Mouse (Mus musculus) embryonic facial prominence, embryonic 11.5 days (tissue): ENCODE data around the gene Hexim1. TPM values are rescaled to one million over a fixed set of nuclear protein-coding genes. Genes with fewer than 3 reads are reported as not detected.
A peak's percentile ranks its signal among the peaks of the same experiment; 100 is the strongest.

Experiments
- ATAC-seq: fragments of 200-750 bp; cut with Nextera tagmentation; replicated peaks from 2 replicates; pipeline ENCODE4 v1.8.0; 2017; ENCODE audit warnings: low read depth; ENCODE audit not compliant: insufficient number of reproducible peaks, low FRiP score, low TSS enrichment
- DNase-seq: peaks from one replicate; pipeline ENCODE4 v3.0.0-alpha.2; 2015; ENCODE audit warnings: low spot score
- H3K27ac ChIP-seq: fragments of 300-500 bp; sonication (generic); replicated peaks from 2 replicates; pipeline ENCODE4 v1.5.1; 2014; ENCODE audit warnings: mild to moderate bottlenecking, low read depth, low read length, control low read depth
- H3K27me3 ChIP-seq: fragments of 300-500 bp; sonication (generic); 2 replicates; pipeline ENCODE4 v1.6.1; 2014; ENCODE audit warnings: mild to moderate bottlenecking, low read length, moderate library complexity, mixed read lengths; ENCODE audit not compliant: control insufficient read depth, insufficient read depth
- H3K36me3 ChIP-seq: fragments of 300-500 bp; sonication (generic); replicated peaks from 2 replicates; pipeline ENCODE4 v1.6.1; 2014; ENCODE audit warnings: low read depth, mild to moderate bottlenecking, low read length, moderate library complexity, mixed read lengths; ENCODE audit not compliant: control insufficient read depth, insufficient read depth
- H3K4me1 ChIP-seq: fragments of 300-500 bp; sonication (generic); 2 replicates; pipeline ENCODE4 v1.6.1; 2014; ENCODE audit warnings: low read length, mixed read lengths; ENCODE audit not compliant: control insufficient read depth, insufficient read depth
- H3K4me2 ChIP-seq: fragments of 300-500 bp; sonication (generic); 2 replicates; pipeline ENCODE4 v1.6.1; 2014; ENCODE audit warnings: low read depth, mild to moderate bottlenecking, control low read depth, low read length, moderate library complexity
- H3K4me3 ChIP-seq: fragments of 300-500 bp; sonication (generic); 2 replicates; pipeline ENCODE4 v1.5.1; 2014; ENCODE audit warnings: low read depth, low read length, control low read depth
- H3K9ac ChIP-seq: fragments of 300-500 bp; sonication (generic); replicated peaks from 2 replicates; pipeline ENCODE4 v1.6.1; 2014; ENCODE audit warnings: mild to moderate bottlenecking, control low read depth, low read length
- H3K9me3 ChIP-seq: fragments of 300-500 bp; sonication (generic); replicated peaks from 2 replicates; pipeline ENCODE4 v1.6.1; 2016; ENCODE audit warnings: mild to moderate bottlenecking, low read length, inconsistent platforms, mixed read lengths; ENCODE audit not compliant: control insufficient read depth
- WGBS: fragments of 180-500 bp; shearing (Covaris S2); extraction: QIAGEN DNeasy Blood & Tissue Kit; methylation state at CpG from one replicate; pipeline ENCODE4 v1.1.7; 2014; 5-methylcytosine and 5-hydroxymethylcytosine counted together
- polyA plus RNA-seq: library from polyadenylated mRNA; unstranded; fragments of >200 nt; fragmentation: Nextera tagmentation; extraction: Ambion mirVana; gene quantifications from 2 replicates; pipeline ENCODE4 v1.2.1, GENCODE M21; 2014

Hexim1 gene
- polyA plus RNA-seq, 1 experiment from 2014 or later = 5.3 TPM

- 28% methylated on average over 8 of the region's 8 CpGs for WGBS
- peak overlapping the region; percentile 27; the same call in 1 of the 2 replicates for H3K4me2 ChIP-seq
- ATAC-seq = peak; percentile 36; the same call in 1 of the 2 replicates
- H3K9me3 ChIP-seq = no peaks in the 10 kb centered on the region
- no peaks in the 10 kb centered on the region; the same call in none of the 2 replicates for H3K36me3 ChIP-seq
- H3K9ac ChIP-seq = peak overlapping the region; percentile 26
- H3K27me3 ChIP-seq = no peaks in the 10 kb centered on the region
- DNase-seq = peak; percentile 59
- peaks cover 8% of the 10 kb centered on the region for H3K4me1 ChIP-seq
- H3K27ac ChIP-seq = peak overlapping the region; percentile 31; the same call in 1 of the 2 replicates
- H3K4me3 ChIP-seq = no peak overlapping the region
Observed at GRCm38 (mm10) chr11:103142441-103143182, 26.6 kb downstream of the Hexim1 start.

- Histone ChIP-seq H3K27ac (no peak overlapping the region), H3K9ac (no peak overlapping the region), H3K36me3 (no peaks in the 10 kb centered on the region), H3K4me1 (peaks cover 8% of the 10 kb centered on the region), H3K9me3 (no peaks in the 10 kb centered on the region), H3K4me2 (no peak overlapping the region), H3K4me3 (no peak overlapping the region), H3K27me3 (no peaks in the 10 kb centered on the region)
- DNase-seq (no peak), ATAC-seq (no peak)
- WGBS = 20% methylated on average over 12 of the region's 12 CpGs
Observed at GRCm38 (mm10) chr11:103144309-103145285, 28.6 kb downstream of the Hexim1 start.

- H3K4me1 ChIP-seq = peaks cover 8% of the 10 kb centered on the region
- no peaks in the 10 kb centered on the region for H3K9me3 ChIP-seq
- H3K4me2 ChIP-seq = no peak overlapping the region
- H3K27ac ChIP-seq = no peak overlapping the region
- no peak overlapping the region for H3K4me3 ChIP-seq
- WGBS = 90% methylated on average over 4 of the region's 4 CpGs
- no peaks in the 10 kb centered on the region for H3K36me3 ChIP-seq
- no peak overlapping the region for H3K9ac ChIP-seq
- DNase-seq (no peak), ATAC-seq (no peak)
- H3K27me3 ChIP-seq = no peaks in the 10 kb centered on the region
Observed at GRCm38 (mm10) chr11:103146386-103146785, 30.4 kb downstream of the Hexim1 start.

GRCm38 (mm10) chr11:103147766-103148165 lies 31.7 kb downstream of the Hexim1 start:
- H3K27me3 ChIP-seq = no peaks in the 10 kb centered on the region
- H3K27ac ChIP-seq = no peak overlapping the region
- DNase-seq = no peak
- no peak overlapping the region for H3K4me3 ChIP-seq
- H3K4me2 ChIP-seq = no peak overlapping the region
- H3K36me3 ChIP-seq = no peaks in the 10 kb centered on the region
- no peak for ATAC-seq
- H3K9ac ChIP-seq = no peak overlapping the region
- 60% methylated on average over 4 of the region's 4 CpGs for WGBS
- no peaks in the 10 kb centered on the region for H3K9me3 ChIP-seq
- H3K4me1 ChIP-seq = peaks cover 1% of the 10 kb centered on the region; the same call in 1 of the 2 replicates

GRCm38 (mm10) chr11:103149771-103150170 lies 33.7 kb downstream of the Hexim1 start:
- no peaks in the 10 kb centered on the region for H3K27me3 ChIP-seq
- DNase-seq (no peak), ATAC-seq (no peak)
- no peak overlapping the region for H3K9ac ChIP-seq
- no peak overlapping the region for H3K4me2 ChIP-seq
- H3K27ac ChIP-seq = no peak overlapping the region
- no peaks in the 10 kb centered on the region for H3K4me1 ChIP-seq
- WGBS = 90% methylated on average over 4 of the region's 4 CpGs
- H3K36me3 ChIP-seq = no peaks in the 10 kb centered on the region
- no peak overlapping the region for H3K4me3 ChIP-seq
- H3K9me3 ChIP-seq = no peaks in the 10 kb centered on the region

- under 1% methylated on average over 25 of the region's 25 CpGs for WGBS
- H3K4me1 ChIP-seq = no peaks in the 10 kb centered on the region
- no peaks in the 10 kb centered on the region for H3K9me3 ChIP-seq
- peak overlapping the region; percentile 8; the same call in 1 of the 2 replicates for H3K4me3 ChIP-seq
- H3K4me2 ChIP-seq = peak overlapping the region; percentile 49
- ATAC-seq = peak; percentile 89
- no peaks in the 10 kb centered on the region for H3K27me3 ChIP-seq
- peak overlapping the region; percentile 3; the same call in 1 of the 2 replicates for H3K9ac ChIP-seq
- peak; percentile 91 for DNase-seq
- no peaks in the 10 kb centered on the region for H3K36me3 ChIP-seq
- H3K27ac ChIP-seq = no peak overlapping the region
Observed at GRCm38 (mm10) chr11:103158621-103159478, 42.8 kb downstream of the Hexim1 start.

GRCm38 (mm10) chr11:103160738-103161137 lies 44.7 kb downstream of the Hexim1 start:
- H3K27me3 ChIP-seq = no peaks in the 10 kb centered on the region
- no peaks in the 10 kb centered on the region for H3K4me1 ChIP-seq
- ATAC-seq (no peak), DNase-seq (no peak)
- no peak overlapping the region for H3K4me3 ChIP-seq
- H3K4me2 ChIP-seq = no peak overlapping the region
- H3K9me3 ChIP-seq = no peaks in the 10 kb centered on the region
- 90% methylated on average over 11 of the region's 11 CpGs for WGBS
- no peak overlapping the region for H3K9ac ChIP-seq
- H3K36me3 ChIP-seq = no peaks in the 10 kb centered on the region
- no peak overlapping the region for H3K27ac ChIP-seq
